Mouse (Mus musculus) cerebellum, postnatal 36 days (tissue): ENCODE measurements around the gene 1700021F05Rik.

ENCODE experiments used
- DNase-seq, 2 experiments: peaks; one replicate each; pipeline ENCODE4 v3.0.0; 2021 to 2022; ENCODE audit warnings: mixed read lengths in 2 of 2

1700021F05Rik gene

DNA sequence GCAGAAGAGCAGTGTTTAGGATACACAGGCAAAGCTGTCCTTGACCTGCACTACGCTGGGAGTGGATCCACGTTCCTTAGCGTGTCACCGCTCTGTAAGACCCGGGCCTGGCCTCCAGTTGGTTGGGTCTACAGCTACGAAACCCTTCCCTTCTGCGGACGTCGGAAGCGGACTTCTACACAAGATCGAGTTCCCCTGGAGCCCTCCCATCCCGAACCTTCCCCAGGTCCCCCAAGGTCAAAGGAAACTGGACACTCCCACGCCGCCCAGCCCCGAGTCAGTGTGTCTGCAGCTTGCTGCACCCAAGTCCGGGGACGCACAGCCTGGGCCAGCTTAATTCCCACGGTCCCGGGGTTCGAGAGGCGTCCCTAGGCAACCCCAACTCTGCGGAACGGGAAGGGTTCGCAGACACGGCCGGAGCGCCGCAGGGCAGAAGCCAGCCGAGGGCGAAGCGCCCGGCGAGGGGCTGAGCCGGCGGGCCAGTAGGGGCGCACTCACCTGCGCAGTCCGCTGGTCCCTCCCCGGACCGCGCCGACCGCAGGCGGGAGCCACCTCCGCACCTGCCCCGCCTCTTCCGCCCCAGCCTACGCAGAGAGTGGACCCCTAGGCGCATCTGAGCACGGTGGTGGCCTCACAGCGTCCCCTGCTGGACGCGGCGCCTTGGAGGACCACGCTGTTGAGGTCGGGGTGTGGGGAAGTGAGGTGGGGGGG lies at the start of gene 1700021F05Rik:
1700021F05Rik (minus strand) TSS at position 553 of the 711 bp plus-strand sequence.
- DNase-seq = peak; percentile 96 to 97

- no peak for DNase-seq
Measured at GRCm38 (mm10) chr10:43588470-43589177, 47.8 kb upstream of the 1700021F05Rik start.

- DNase-seq = no peak
Measured at GRCm38 (mm10) chr10:43584538-43584937, 43.7 kb upstream of the 1700021F05Rik start.

- DNase-seq = no peak
Measured at GRCm38 (mm10) chr10:43581260-43581659, 40.5 kb upstream of the 1700021F05Rik start.

- peak in 1 of 2 experiments; percentile 9 for DNase-seq
Measured at GRCm38 (mm10) chr10:43580649-43581078, 39.9 kb upstream of the 1700021F05Rik start.

- no peak for DNase-seq
Measured at GRCm38 (mm10) chr10:43579381-43580261, 38.8 kb upstream of the 1700021F05Rik start.

DNA sequence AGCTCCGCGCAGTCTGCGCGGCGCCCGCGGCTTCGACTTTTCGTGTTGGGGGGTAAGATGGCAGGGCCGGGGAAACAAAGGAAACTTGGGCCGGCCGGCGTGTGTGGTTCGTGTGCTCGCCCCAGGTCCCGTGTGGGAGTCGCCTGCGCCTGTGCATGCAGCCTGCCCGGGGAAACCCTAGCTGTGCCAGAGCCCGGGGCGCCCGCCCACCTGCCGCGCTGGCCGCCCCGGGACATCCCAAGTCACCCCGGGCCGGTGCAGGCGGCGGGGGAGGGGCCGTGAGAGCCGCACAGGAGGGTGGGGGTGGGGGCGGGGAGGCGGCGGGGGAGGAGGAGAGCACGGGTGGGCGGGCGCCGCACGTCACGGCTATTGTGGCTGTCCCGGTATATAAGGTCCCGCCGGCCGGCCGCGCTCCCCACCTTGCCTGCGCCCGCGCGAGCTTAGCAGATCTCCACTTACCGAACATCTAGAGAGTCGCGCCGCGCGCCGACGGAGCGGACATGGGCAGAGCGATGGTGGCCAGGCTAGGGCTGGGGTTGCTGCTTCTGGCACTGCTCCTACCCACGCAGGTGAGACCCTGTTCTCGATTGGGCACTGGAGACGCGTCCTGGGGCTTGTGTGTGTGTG lies 38.1 kb upstream of the 1700021F05Rik start:
- DNase-seq = peak; percentile 6

- peak; percentile 6 to 7 for DNase-seq
Measured at GRCm38 (mm10) chr10:43578366-43578753, 37.6 kb upstream of the 1700021F05Rik start.

DNA sequence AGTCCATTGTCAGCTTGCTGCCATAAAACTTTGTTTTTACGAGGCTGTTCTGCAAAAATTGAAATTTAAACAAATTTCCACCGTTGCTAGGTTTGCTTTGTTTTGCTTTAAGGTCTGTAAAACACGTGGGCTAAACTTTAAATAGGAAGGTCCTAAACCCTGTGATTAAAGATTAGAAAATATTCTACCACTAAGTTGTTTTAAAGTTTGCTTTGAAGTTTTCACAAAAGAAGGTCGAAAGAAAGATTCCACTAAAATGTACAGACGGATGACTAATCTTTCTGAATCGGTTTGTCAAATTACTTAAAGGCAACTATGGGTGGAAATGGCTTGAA lies 37.2 kb upstream of the 1700021F05Rik start, which contains the start of gene Cd24a:
Cd24a (plus strand) TSS at position 288 of the 335 bp plus-strand sequence.
- no peak for DNase-seq

DNA sequence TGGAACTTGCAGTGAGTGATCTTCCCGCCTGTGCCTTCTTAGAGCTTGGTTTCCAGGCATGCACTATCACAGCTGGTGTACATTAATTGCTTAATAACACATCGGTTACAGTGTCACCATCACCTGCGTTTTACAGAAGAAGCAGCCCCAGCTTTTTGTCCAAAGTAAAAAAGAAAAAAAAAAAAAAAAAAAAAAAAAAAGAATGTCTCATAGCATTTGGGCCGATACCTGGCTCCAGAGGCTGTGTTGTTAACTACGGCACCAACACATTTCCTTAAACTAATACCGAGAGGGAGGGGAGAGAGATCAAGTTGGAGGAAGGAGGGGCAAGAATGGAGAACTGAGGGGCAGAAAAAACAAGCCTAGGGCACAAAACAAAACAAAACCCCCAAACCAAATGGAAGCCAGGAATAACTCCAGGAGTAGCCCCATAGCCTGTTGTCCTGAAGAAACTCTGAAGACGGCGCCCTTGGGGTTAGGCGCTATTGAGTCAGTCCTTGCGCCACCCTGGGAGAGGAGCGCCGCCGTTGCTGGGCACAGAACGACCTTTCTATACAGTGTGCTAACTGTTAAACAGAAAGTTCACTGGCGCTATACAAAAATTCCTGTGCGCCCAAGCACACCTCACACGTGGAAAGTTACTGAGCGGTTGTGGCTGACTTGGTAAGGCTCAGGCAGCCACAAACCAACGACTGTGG lies 36.7 kb upstream of the 1700021F05Rik start:
- DNase-seq = no peak

DNA sequence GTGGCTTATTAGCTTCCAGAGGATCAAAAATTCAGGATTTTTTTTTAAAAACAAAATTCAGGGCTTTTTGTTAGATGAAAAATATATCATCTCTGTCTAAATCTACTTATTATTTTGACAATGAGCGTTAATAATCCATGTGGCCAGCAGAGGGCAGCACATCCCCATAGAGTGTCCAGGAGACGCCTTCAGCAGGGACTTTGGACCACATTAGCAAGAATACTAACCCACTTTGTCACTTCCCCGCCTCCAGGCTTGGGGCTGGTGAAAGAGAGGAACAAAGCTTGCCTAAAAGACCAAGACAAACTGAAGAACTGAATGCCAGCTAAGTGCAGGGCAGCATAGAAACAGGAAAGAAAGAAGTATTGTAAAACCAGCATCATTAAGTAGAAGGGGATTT lies 34.2 kb upstream of the 1700021F05Rik start:
- DNase-seq = peak; percentile 71 to 81

- DNase-seq = no peak
Measured at GRCm38 (mm10) chr10:43574352-43574751, 33.6 kb upstream of the 1700021F05Rik start.

DNA sequence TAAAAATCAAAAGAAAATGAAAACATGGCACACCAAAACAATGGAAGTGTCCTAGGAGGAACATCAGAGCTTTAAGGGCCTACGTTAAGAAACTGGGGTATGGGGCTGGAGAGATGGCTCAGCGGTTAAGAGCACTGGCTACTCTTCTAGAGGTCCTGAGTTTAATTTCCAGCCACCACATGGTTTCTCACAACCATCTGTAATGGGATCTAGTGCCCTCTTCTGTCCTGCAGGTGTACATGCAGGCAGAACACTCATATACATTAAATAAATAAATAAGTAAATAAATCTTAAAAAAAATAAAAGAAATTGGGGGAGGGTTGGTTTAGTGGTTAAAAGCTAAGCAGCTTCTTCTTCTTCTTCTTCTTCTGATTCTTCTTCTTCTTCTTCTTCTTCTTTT lies 20.5 kb upstream of the 1700021F05Rik start:
- no peak for DNase-seq

DNA sequence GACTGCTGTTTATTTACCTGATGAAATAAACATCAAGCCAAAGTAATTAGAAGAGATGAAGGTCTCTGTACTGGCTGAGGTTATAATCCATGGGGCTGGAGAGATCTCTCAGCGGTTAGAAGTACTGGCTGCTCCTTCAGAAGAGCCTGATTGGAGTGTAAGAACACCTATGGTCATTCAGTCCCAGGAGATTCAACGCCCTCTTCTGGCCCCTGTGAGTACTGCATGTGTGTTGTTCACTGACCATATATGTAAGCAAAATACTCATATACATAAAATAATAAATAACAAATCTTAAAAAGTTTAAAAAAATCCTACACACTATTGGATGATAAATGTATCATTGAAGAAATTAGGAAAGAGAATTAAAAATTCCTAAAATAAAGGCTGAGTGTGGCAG lies 20.0 kb upstream of the 1700021F05Rik start:
- DNase-seq = no peak

- no peak for DNase-seq
Measured at GRCm38 (mm10) chr10:43559313-43559712, 18.5 kb upstream of the 1700021F05Rik start.

DNA sequence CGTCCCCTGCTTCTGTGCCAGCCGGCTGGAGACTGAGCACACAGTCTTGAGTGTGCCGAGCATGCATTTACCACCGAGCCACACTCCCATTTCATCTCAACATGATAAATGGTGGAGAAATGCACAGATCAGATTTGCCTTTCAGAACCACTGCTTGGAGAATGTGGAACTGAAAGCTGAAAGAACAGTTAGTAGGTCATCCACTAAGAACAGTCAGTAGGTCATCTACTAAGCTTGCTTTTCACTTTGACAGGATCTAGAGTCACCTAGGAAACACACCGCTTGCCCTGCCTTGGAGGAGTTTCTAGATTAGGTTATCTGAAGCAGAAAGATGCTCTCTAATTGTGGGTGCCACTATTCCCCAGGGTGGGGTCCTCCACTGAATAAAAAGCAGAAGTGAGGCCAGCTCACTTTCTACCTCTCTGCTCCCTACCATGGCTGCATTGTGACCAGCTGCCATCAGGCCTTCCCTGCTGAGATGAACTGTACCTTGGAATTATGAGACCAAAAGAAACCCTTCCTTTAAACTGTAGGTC lies 16.9 kb upstream of the 1700021F05Rik start:
- DNase-seq = no peak

DNA sequence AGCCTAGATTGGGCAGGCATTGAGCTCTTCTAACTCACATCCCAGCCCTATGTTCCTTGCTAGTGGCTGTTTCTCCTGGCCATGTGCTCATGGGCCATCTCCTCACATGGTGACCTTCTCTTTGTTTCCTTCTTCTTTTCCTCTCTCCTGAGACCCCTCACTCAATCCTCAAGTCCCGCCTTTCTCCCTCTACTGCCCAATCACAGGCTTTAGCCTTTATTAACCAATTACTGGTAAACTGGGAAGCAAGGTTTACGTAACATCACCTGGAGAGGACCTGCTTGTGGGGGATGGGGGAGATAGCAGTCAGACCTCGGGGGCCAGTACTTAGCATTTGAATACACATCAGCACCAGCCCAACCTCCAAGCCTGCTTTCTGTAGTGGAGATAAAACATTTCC lies 10.6 kb upstream of the 1700021F05Rik start:
- no peak for DNase-seq

- no peak for DNase-seq
Measured at GRCm38 (mm10) chr10:43550923-43551322, 10.1 kb upstream of the 1700021F05Rik start.

- no peak for DNase-seq
Measured at GRCm38 (mm10) chr10:43549411-43549810, 8.6 kb upstream of the 1700021F05Rik start.

GRCm38 (mm10) chr10:43541153-43541544 lies 355 bp upstream of the 1700021F05Rik start:
- no peak for DNase-seq

GRCm38 (mm10) chr10:43539746-43540310 lies 966 bp downstream of the 1700021F05Rik start:
- no peak for DNase-seq
